Mouse (Mus musculus): ENCODE measurements at regions not wholly inside any gene's neighbourhood (a gene's known extent, or its start where the extent isn't known, plus 50 kb on each side); places are given as distances from the start of the nearest gene placed in this dataset.

DNA sequence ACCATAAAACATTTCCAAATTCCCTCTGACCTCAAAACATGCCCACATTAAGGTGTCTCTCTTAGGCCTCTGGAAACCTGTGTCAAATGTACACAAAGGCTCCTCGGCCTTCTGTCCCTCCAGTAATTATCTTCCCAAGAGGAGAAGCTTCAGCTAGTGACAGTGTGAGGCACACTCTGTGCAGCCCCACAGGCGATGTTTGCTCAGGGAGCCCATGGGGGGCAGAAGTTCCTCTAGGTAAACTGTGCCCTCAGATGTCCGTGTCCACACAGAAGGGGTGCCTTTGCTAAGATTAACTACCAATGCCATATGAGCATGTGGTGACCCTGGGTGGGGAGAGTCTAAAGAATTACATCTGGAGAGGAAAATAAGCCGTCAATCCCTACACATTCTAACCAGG, 152.4 kb downstream of the Zfp36l1 start:
- TF ChIP-seq CTCF (IDR thresholded peaks at IDR 0.05) (no peak), EP300 (IDR thresholded peaks at IDR 0.05) (no peak)

All from lung, postnatal 0 days (tissue).